Mouse (Mus musculus) MEL (cell line): ENCODE results near the gene Tgm7. TPM values are rescaled to one million over a fixed set of nuclear protein-coding genes. Genes with fewer than 3 reads are reported as not detected.

ENCODE experiments used
- DNase-seq: peaks from one replicate; pipeline ENCODE4 v3.0.0; 2011; ENCODE audit warnings: low read depth, low spot score
- H3K27ac ChIP-seq: 2 replicates; pipeline ENCODE4 v1.5.1; 2012; ENCODE audit warnings: low read depth, mild to moderate bottlenecking, control low read depth, low read length, moderate library complexity; ENCODE audit not compliant: control insufficient read depth
- H3K27me3 ChIP-seq, 2 experiments: fragments of 150-350 bp in 1 of 2; sonication (generic) in 1 of 2; 2 replicates each; pipeline ENCODE4 v1.6.1; 2012; ENCODE audit warnings: low read length in 2 of 2, mild to moderate bottlenecking in 2 of 2, improper control_type of control experiment in 1 of 2, moderate library complexity in 1 of 2; ENCODE audit not compliant: insufficient read depth in 2 of 2, control insufficient read depth in 1 of 2
- H3K36me3 ChIP-seq, 2 experiments: 2 replicates each; pipeline ENCODE4 v1.6.1; 2012 to 2014; ENCODE audit warnings: low read length in 2 of 2, improper control_type of control experiment in 1 of 2, inconsistent platforms in 1 of 2, mild to moderate bottlenecking in 1 of 2; ENCODE audit not compliant: insufficient read depth in 2 of 2, control insufficient read depth in 1 of 2
- H3K4me1 ChIP-seq, 2 experiments: fragments of 150-350 bp in 1 of 2; sonication (generic) in 1 of 2; 2 replicates each; pipeline ENCODE4 v1.6.1; 2012; ENCODE audit warnings: low read length in 2 of 2, improper control_type of control experiment in 1 of 2, mild to moderate bottlenecking in 1 of 2; ENCODE audit not compliant: insufficient read depth in 2 of 2, control insufficient read depth in 1 of 2
- H3K4me3 ChIP-seq, 2 experiments: fragments of 150-350 bp in 1 of 2; sonication (generic) in 1 of 2; 2 replicates each; pipeline ENCODE4 v1.5.1; 2012; ENCODE audit warnings: low read depth in 2 of 2, low read length in 2 of 2, mild to moderate bottlenecking in 2 of 2, moderate library complexity in 2 of 2, control low read depth in 1 of 2, improper control_type of control experiment in 1 of 2; ENCODE audit not compliant: control insufficient read depth in 1 of 2, insufficient read depth in 1 of 2
- H3K79me2 ChIP-seq: 2 replicates; pipeline ENCODE4 v1.6.1; 2012; ENCODE audit warnings: mild to moderate bottlenecking, low read length, moderate library complexity; ENCODE audit not compliant: control insufficient read depth, poor library complexity, insufficient read depth
- H3K9ac ChIP-seq: 2 replicates; pipeline ENCODE4 v1.6.1; 2012; ENCODE audit warnings: low read depth, mild to moderate bottlenecking, control low read depth, low read length, moderate library complexity; ENCODE audit not compliant: control insufficient read depth, poor library complexity, severe bottlenecking
- H3K9me3 ChIP-seq: fragments of 150-350 bp; sonication (generic); replicated peaks from 2 replicates; pipeline ENCODE4 v1.6.1; 2012; ENCODE audit warnings: mild to moderate bottlenecking, low read length, improper control_type of control experiment, moderate library complexity; ENCODE audit not compliant: insufficient read depth
- BHLHE40 ChIP-seq: IDR thresholded peaks from 2 replicates; pipeline ENCODE4 v1.6.1; 2012; ENCODE audit warnings: low read depth, mild to moderate bottlenecking, inconsistent platforms, low read length, improper control_type of control experiment, borderline replicate concordance
- CHD1 ChIP-seq: IDR thresholded peaks from 2 replicates; pipeline ENCODE4 v1.6.1; 2012; ENCODE audit warnings: low read depth, mild to moderate bottlenecking, inconsistent platforms, low read length, improper control_type of control experiment
- CTCF ChIP-seq, 3 experiments: IDR thresholded peaks in 2 of 3; conservative IDR thresholded peaks in 1 of 3; 2 replicates each; pipeline ENCODE4 v1.5.1; 2011 to 2012; ENCODE audit warnings: low read length in 3 of 3, low read depth in 2 of 3, mild to moderate bottlenecking in 2 of 3, improper control_type of control experiment in 1 of 3, inconsistent platforms in 1 of 3, mixed read lengths in 1 of 3, moderate library complexity in 1 of 3; ENCODE audit not compliant: control insufficient read depth in 1 of 3, insufficient read depth in 1 of 3, poor library complexity in 1 of 3, severe bottlenecking in 1 of 3
- E2F4 ChIP-seq: IDR thresholded peaks from 2 replicates; pipeline ENCODE4 v1.6.1; 2011; ENCODE audit warnings: low read depth, low read length, improper control_type of control experiment, borderline replicate concordance
- EP300 ChIP-seq, 2 experiments: IDR thresholded peaks; 2 replicates each; pipeline ENCODE4 v1.6.1; 2011; ENCODE audit warnings: improper control_type of control experiment in 2 of 2, low read length in 2 of 2, low read depth in 1 of 2, mild to moderate bottlenecking in 1 of 2
- GABPA ChIP-seq: IDR thresholded peaks from 2 replicates; pipeline ENCODE4 v1.6.1; 2012; ENCODE audit warnings: low read depth, mild to moderate bottlenecking, inconsistent platforms, low read length, improper control_type of control experiment, moderate library complexity
- GATA1 ChIP-seq: IDR thresholded peaks from 2 replicates; pipeline ENCODE4 v1.6.1; 2011; ENCODE audit warnings: low read depth, low read length, improper control_type of control experiment
- HCFC1 ChIP-seq: IDR thresholded peaks from 2 replicates; pipeline ENCODE4 v1.6.1; 2012; ENCODE audit warnings: low read depth, mild to moderate bottlenecking, inconsistent platforms, low read length, improper control_type of control experiment, moderate library complexity
- KAT2A ChIP-seq: conservative IDR thresholded peaks from 2 replicates; pipeline ENCODE4 v1.6.1; 2012; ENCODE audit warnings: low read depth, low read length, improper control_type of control experiment, inconsistent platforms
- MAX ChIP-seq: IDR thresholded peaks from 2 replicates; pipeline ENCODE4 v1.6.1; 2011; ENCODE audit warnings: low read length, improper control_type of control experiment
- MAZ ChIP-seq: IDR thresholded peaks from 2 replicates; pipeline ENCODE4 v1.6.1; 2012; ENCODE audit warnings: low read depth, mild to moderate bottlenecking, inconsistent platforms, low read length, improper control_type of control experiment
- MYC ChIP-seq: IDR thresholded peaks from 2 replicates; pipeline ENCODE4 v1.6.1; 2011; ENCODE audit warnings: low read depth, mild to moderate bottlenecking, low read length, improper control_type of control experiment, moderate library complexity
- NELFE ChIP-seq: IDR thresholded peaks from 2 replicates; pipeline ENCODE4 v1.6.1; 2011; ENCODE audit warnings: low read depth, low read length, improper control_type of control experiment
- POLR2AphosphoS5 ChIP-seq: IDR thresholded peaks from 2 replicates; pipeline ENCODE4 v1.6.1; 2012; ENCODE audit warnings: low read depth, borderline replicate concordance, mild to moderate bottlenecking, inconsistent platforms, low read length, moderate library complexity, mixed read lengths
- TAL1 ChIP-seq: IDR thresholded peaks from 2 replicates; pipeline ENCODE4 v1.6.1; 2012; ENCODE audit warnings: mild to moderate bottlenecking, inconsistent platforms, low read length, moderate library complexity, mixed read lengths
- TBP ChIP-seq: IDR thresholded peaks from 2 replicates; pipeline ENCODE4 v1.8.0; 2011; ENCODE audit warnings: low read depth, low read length, improper control_type of control experiment
- UBTF ChIP-seq: IDR thresholded peaks from 2 replicates; pipeline ENCODE4 v1.6.1; 2012; ENCODE audit warnings: low read depth, mild to moderate bottlenecking, inconsistent platforms, low read length, improper control_type of control experiment, moderate library complexity, borderline replicate concordance; ENCODE audit not compliant: insufficient read depth
- ZC3H11A ChIP-seq: IDR thresholded peaks from 2 replicates; pipeline ENCODE4 v1.6.1; 2012; ENCODE audit warnings: low read depth, mild to moderate bottlenecking, inconsistent platforms, low read length, improper control_type of control experiment
- ZKSCAN1 ChIP-seq: IDR thresholded peaks from 2 replicates; pipeline ENCODE4 v1.6.1; 2012; ENCODE audit warnings: low read depth, mild to moderate bottlenecking, inconsistent platforms, low read length, improper control_type of control experiment, moderate library complexity
- ZNF384 ChIP-seq: IDR thresholded peaks from 2 replicates; pipeline ENCODE4 v1.6.1; 2012; ENCODE audit warnings: low read depth, mild to moderate bottlenecking, inconsistent platforms, low read length, improper control_type of control experiment
- polyA plus RNA-seq, 2 experiments: library from polyadenylated mRNA; stranded (reverse) in 1 of 2; unstranded in 1 of 2; fragments of >175 nt in 1 of 2; fragments of >200 nt in 1 of 2; gene quantifications; 2 replicates each; pipeline versions ENCODE4 v1.2.1 to v1.2.4; 2012; ENCODE audit warnings: low replicate concordance in 2 of 2, low read depth in 1 of 2; ENCODE audit not compliant: insufficient read length in 2 of 2, insufficient read depth in 1 of 2, missing spikeins in 1 of 2
- total RNA-seq: library from RNA; depleted of rRNA; stranded (reverse); fragments of 300-350 nt; gene quantifications from 2 replicates; pipeline ENCODE4 v1.2.3, GENCODE M21; 2012

Tgm7 gene
- total and polyA plus RNA-seq, 3 experiments: not detected

- no peak overlapping the region for H3K4me3 ChIP-seq
- peaks cover 20 to 32% of the 10 kb centered on the region in 2 experiments for H3K4me1 ChIP-seq
- no peaks in the 10 kb centered on the region; a peak in 3 of 4 replicates for H3K27me3 ChIP-seq
- no peaks in the 10 kb centered on the region for H3K9me3 ChIP-seq
- DNase-seq: no peak
- H3K36me3 ChIP-seq: peaks cover 0 to 18% of the 10 kb centered on the region in 2 experiments; a peak in 2 of 4 replicates
- H3K27ac ChIP-seq: no peak overlapping the region
- TF ChIP-seq HCFC1 (no peak), ZKSCAN1 (no peak), NELFE (no peak), EP300 (IDR thresholded peaks at IDR 0.05; ENCODE audit: low read depth in 1 of 2, low read length in 2 of 2) (0 out of 4 replicates have a peak, but pooled peaks have one; percentile 9 to 21), POLR2AphosphoS5 (no peak), GATA1 (peak; percentile 18; the same call in 1 of the 2 replicates)
- H3K79me2 ChIP-seq: no peaks in the 10 kb centered on the region
- H3K9ac ChIP-seq: no peak overlapping the region
Measured at GRCm38 (mm10) chr2:121057997-121058396, 51.6 kb downstream of the Tgm7 start.

- Histone ChIP-seq H3K27ac (no peak overlapping the region), H3K9me3 (no peaks in the 10 kb centered on the region), H3K79me2 (no peaks in the 10 kb centered on the region), H3K4me1 (peaks cover 20 to 33% of the 10 kb centered on the region in 2 experiments), H3K36me3 (peaks cover 0 to 18% of the 10 kb centered on the region in 2 experiments; a peak in 2 of 4 replicates), H3K4me3 (no peak overlapping the region), H3K27me3 (no peaks in the 10 kb centered on the region; a peak in 2 of 4 replicates), H3K9ac (no peak overlapping the region)
- TF ChIP-seq BHLHE40: no peak
- no peak for TF ChIP-seq UBTF
- no peak for TF ChIP-seq GATA1
- no peak for TF ChIP-seq ZKSCAN1
- no peak for TF ChIP-seq CTCF (IDR thresholded peaks at IDR 0.05 in 2 of 3, conservative IDR thresholded peaks at IDR 0.05 in 1 of 3; ENCODE audit: control insufficient read depth in 1 of 3, insufficient read depth in 1 of 3, low read depth in 2 of 3, low read length in 3 of 3, poor library complexity in 1 of 3, severe bottlenecking in 1 of 3)
- no peak for TF ChIP-seq MAZ
- TF ChIP-seq TBP: no peak
- TF ChIP-seq TAL1: peak; percentile 23; the same call in 1 of the 2 replicates
- TF ChIP-seq ZNF384: no peak
- TF ChIP-seq E2F4: no peak
- no peak for TF ChIP-seq MYC
- TF ChIP-seq KAT2A: no peak
- no peak for TF ChIP-seq MAX
- no peak for TF ChIP-seq GABPA
- no peak for TF ChIP-seq CHD1
- TF ChIP-seq NELFE: no peak
- TF ChIP-seq ZC3H11A: no peak
- peak in 1 of 2 experiments; percentile 53; a peak in 2 of 4 replicates for TF ChIP-seq EP300 (IDR thresholded peaks at IDR 0.05; ENCODE audit: low read depth in 1 of 2, low read length in 2 of 2)
- DNase-seq: peak; percentile 53
Measured at GRCm38 (mm10) chr2:121055915-121056314, 53.7 kb downstream of the Tgm7 start.
